Mouse (Mus musculus) right cerebral cortex, postnatal 14 days (tissue): ENCODE results near the gene Lrrc10b.

Experiments
- DNase-seq: peaks from one replicate; pipeline ENCODE4 v3.0.0; 2022

The Lrrc10b gene

DNA sequence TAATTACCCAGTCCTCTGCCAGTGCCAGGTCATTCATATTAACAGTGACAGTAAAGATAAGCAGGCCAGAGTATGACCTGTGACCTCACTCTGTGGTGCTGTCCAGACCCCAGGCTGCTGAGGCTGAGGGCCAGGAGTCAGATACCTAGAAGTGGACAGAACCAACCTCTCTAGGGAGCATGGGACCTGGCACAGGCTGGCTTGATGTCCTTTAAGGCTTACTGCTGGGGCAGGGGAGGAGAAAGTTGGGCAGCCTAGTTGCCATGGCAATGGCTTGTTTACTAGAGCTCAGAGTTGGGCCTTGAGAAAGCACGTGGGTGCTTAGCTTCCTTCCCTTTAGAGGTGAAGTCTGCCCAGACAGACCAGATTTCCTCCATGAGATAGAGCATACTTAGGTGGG, 20.5 kb downstream of the Lrrc10b start:
- no peak for DNase-seq

DNA sequence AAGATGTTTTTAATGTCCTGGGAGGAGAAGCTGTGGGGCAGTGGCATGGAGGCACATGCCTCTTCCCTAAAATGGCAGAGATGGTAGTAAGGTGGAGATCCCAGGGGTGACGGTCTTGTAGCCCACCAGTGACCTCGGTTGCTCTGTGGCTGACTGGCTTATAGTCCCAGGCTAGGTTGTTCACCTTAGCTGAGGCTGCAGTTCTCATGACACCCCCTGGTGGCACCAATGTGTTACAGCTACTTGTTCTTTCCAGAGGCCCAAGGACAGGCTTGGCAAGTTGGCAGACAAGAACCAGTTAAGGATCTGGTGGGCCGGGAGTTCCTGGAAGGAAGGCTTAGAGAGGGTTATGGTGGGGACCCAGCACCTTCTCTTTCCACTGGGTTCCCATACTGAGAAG, 21.4 kb downstream of the Lrrc10b start:
- DNase-seq: peak; percentile 66

DNA sequence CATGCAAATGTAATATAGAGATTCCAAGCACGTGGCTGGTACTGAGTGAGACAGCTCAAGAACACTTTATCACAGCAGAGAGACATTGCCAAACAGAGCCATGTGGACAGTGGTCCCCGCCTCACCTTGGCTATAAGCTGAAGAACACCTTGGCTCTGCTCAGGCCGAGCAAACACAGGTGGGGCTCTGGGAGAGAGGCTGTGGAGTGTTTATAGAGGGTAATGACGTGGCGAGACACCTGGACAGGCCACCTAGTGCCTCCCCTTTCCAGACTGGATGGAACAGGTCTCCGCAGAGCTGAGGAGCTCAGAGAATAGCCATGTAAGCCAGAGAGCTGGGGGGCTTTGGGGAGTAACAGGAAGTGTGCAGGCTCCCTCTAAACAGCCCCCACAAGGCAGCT, 22.3 kb downstream of the Lrrc10b start:
- no peak for DNase-seq

DNA sequence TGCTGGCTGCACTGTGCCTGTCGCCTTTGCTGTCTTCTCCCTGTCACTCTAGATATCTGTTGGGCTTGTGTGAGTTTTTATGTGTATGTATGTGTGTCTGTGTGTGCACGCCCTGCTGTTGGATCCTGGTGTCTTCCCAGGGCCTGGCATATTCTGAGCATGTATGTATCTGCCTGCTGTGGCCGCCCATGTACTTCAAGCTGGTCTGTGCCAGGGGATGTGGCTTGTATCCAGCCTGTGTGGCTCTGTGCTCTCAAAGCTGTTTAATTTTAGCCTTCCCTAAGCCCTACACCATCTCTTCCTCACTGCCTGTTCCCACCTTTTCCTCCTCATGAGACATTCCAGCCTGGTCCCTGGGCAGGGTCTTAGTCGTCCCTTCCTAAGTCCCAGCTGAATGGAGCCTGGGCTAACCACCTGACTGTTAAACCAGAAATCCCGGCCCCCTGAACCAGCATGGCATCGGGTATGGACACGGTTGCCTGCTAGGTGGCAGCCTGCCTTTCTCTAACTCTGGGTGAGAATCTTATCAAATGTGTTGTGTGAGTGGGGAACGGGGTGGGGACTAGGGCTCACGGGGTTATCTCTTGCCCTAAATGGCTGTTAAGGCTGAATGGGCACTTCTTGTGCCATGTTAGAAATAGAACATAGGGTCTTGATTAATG, 23.3 kb downstream of the Lrrc10b start:
- peak; percentile 59 for DNase-seq

DNA sequence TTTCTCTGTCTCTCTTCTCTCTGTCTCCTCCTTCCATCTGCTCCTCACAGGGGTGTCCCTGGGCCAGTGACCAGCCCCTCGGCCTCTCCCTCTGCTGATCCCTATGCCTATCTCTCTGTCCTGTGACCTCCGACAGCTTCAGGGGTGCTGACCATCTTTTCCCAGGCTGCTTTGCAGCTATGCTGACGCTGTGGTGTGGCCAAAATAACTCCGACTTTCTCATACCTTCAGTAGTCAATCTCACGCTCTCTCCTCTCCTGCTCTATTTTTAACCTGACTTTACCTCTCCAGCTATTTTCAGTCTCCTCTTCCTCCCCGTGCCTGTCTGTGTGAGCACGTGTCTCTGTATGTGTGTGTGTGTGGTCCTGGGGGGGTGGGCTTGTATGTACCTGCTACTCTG, 24.0 kb downstream of the Lrrc10b start:
- DNase-seq: no peak

DNA sequence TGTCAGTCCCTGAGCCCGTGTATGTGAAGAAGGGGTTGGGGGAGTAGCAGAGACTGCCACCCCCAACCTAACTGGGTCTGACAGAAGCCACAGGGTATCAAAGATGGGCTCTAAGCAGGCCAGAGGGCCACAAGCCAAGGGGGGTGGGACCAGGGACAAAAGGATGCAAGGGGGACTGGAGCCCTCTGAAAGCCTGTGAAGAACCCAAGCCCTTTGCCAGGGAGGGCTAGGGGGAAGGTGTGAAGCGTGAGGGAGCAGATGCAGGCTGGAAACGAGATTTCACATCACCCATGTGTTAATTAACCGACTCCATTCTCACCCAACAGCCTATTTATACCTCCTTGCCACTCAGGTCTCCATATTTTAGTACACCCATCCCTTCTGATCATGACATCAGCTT, 25.4 kb downstream of the Lrrc10b start:
- no peak for DNase-seq

DNA sequence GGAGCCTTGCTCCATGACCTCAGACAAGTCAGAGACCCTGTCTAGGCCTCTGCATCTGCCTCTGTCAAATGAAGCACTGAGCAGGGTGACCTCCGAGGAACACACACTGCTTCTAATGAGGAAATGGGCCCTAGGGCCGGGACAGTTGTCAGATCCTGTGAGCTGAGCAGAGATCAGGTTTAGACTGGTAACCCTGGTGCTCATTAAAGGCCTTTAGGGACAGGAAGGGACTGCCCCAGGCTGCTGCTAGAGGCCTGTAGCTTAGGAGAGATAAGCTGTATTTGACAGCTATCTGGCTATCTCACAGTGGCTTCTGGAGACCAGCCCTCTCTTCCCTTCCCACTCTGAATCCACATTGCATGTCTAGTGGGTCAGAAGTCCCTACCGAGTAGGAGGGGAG, 25.9 kb downstream of the Lrrc10b start:
- no peak for DNase-seq

DNA sequence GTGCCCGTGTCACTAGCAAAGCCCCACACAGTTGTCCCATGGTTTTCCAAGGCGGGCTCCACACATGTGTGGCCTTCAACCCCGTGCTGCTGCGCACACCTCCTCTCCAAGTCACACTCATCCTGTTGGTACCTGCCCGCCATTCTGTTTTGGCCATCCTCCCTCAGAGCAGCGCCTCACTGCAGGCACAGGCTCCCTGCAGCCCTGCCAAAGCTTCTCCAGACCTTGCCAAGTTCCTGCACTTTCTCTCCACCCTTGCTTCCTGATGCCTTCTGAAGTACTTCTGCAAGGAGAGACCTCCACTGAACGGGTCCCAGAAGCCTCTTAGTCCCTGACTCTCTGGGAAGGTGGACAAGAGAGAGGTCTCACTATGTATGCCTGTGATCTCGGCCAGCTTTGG, 27.9 kb downstream of the Lrrc10b start:
- no peak for DNase-seq

DNA sequence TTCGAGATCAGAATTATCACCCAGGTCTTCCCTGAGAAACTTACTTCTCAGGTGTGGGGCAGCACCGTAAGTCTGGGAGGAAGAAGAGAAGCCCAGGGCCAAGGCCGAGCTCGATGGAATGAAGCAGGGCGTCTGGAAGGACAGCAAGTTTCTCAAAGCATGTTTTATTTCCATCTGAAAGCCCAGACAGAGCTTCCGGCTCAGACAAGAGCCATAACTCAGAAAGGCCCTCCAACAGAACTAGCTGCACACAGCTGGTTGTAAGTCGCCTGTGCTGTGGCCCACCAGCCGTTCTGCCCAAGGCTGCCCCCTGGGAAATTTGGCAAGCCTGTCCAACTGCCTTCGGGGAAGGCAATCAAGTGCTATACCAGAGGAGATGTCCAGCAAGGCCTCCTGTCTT, 29.8 kb downstream of the Lrrc10b start:
- DNase-seq: no peak

DNA sequence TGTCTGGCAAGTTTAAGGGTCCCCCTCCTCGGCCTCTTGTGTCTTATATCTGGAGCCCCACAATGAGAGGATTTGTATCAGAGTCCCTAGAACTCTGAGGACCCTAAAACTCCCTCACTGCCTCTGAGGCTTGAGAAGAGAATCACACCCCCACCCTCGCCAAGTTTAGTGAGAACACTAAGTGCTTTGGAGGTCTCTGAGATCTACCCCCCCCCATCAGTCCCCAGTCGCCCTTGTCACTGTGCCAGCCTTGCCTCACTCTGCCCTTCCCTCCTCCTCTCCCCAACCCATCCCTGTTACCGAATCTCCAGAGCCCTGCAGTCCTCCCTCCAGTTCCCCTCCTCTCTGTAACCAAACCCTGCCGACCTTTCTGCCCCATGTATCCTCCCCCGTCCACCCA, 30.5 kb downstream of the Lrrc10b start:
- no peak for DNase-seq

DNA sequence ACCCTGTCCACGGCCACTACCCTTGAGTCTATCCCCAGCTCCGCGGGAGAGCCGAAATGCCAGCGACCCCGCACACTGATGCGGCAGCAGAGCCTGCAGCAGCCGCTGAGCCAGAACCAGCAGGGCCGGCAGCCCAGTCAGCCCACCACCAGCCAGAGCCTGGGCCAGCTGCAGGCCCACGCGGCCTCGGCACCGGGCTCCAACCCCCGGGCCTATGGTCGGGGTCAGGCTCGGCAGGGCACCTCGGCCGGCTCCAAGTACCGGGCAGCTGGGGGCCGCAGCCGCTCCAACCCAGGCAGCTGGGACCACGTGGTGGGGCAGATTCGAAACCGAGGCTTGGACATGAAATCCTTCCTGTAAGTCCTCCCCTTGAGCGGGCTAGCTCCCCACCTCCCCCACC, 31.0 kb downstream of the Lrrc10b start:
- no peak for DNase-seq

DNA sequence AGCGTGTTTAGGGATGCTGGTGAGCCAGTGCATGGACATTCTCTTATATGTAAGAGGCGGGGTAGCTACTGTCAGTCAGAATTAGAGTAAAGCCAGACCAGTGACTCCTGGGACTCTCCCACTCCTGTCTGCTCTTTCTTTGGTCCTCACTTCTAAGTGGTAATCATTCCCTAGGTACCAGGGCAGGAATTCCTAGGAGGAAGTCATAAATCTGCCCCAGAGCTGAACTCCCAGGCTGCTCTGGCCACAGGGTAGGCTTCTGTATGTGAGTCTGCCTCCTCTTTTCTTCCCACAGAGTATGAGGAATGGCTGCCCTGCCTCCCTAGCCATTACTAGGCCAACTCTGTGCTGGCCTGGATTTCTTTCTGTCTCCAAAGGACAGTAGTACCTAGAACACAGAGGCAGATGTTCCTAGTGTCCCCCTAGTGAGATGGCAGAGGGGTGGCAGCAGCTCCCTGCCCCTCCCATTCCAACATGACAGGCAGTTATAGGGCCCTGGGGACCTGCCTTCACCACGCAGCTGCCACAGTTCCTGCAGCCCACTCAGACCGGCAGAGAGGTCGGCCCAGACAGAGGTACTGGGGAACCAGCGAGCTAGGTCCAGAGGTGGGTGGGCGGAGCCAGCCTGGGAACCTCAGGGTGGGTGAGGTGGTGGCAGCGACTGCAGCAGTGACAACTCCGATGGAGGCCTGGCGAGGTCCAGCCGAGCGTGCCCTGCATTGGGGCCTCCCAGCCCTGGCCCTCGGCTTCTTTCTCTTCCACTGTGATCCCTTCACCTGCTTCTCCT, 31.6 kb downstream of the Lrrc10b start:
- no peak for DNase-seq

DNA sequence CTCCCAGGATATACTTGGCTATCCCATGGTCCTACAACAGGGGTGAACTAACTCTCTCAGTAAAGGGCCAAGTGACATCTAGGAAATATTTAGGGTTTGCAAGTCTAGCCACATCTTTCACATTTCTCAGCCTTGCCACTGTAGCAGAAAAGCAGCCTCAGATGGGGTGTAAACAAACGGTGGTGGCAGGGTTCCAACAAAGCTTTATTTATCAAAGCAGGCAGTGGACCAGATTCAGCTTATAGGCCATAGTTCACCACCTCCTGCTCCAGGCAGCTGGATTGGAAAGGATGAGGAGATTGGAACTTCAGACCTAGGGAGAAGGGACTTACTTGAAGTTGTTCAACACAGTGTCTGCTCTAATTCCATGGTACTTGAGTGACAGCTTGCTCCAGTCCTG, 32.5 kb downstream of the Lrrc10b start:
- DNase-seq: no peak

DNA sequence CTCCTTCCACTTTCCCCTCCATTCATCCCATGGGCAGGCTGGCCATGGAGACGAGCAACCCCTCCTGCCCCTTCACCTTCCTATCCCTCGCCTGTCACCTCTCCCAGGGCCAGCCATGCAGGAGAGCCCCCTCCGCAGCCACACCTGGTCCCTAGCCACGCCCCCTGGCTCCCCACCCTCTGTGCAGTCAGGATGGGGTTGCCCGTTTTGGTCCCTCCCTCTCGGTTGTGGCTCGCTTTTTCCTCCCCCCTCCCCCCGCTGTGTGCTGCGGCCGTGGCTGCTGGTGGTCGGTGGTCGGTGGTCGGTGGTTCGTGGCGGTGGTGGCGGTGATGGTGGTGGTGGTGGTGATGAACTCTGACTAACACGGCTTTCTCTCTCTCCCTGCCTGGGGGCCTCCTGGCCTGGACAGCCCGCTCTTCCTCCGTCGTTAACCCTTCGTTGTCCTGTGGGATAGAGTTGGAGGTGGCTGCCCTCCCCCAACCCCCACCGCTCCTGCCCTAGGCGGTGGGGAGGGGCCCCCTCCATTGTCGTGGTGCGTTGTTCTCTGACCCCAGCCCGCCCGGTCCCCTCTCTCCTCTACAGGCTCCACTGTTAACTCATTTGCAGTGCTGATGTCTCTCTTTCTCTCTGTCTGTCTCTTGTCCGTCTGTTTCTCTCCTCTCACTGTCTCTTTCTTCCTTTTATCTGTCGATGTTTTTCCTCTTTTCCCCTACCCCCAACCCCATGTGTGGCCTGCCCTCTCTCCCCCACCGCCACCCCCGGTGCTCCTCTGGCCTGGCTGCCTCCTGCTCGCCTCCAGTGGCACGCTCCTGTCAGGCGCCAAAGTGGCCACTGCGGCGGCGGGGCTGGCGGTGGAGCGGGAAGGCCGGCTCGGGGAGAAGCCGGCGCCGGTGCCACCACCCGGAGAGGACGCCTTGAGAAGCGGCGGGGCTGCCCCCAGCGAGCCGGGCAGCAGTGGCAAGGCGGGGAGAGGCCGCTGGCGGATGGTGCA, 35.0 kb downstream of the Lrrc10b start:
- no peak for DNase-seq

DNA sequence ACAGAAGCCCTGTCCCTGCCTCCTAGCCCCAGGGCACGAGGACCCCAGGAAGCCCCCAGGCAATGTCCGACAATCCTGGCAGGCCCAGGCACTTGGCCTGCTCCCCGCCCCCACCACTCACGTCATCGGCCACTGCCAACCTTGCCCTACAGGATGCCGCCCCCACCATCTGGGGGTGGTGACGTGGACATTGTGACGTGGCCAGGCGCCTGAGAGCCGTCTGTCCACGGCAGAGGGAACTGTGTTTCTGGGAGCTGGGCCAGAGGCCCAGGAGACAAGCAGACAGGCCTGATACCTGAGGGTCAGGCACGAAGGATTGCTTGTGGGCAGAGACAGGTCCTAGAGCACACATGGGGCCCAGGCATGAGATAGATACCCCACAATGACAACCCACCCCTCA, 39.8 kb downstream of the Lrrc10b start:
- DNase-seq: peak; percentile 44

DNA sequence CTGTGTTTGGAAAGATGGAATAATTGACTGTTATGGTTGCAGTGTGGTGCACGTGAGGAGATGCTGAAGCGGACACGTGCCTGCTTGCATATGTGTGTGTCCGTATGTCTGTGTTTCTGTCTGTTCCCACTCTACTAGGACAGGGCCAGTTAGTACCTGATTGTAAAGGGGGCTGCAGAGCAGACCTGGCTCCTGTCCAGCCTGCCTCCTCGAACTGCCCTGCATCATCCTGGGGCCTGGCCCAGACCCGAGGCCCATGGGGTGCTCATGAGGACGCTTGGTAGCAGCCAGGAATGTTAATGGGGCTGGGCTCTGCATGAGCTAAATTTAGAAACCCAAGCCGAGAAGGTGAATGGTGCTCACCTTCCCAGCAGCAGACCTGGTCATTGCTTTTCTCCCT, 40.4 kb downstream of the Lrrc10b start:
- DNase-seq: no peak

DNA sequence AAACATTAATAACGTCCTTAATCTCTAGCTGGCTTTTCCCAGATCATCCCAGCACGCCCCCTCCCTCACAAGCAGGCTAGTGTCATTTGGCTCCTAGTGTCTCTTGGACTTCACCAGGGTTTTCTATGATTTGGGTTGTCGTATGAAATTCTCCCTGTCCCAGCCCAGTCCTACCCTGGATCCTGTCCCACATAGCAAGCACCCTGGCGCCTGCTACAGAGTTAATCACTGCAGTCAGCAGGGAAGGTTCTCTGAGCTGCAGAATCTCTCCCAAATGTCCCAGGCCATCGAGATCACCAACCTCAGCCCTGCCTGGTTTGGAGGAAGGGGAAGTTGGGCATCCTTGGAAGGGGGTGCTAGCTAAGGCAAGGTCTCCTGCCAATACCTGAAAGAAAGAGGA, 41.8 kb downstream of the Lrrc10b start:
- DNase-seq: no peak

DNA sequence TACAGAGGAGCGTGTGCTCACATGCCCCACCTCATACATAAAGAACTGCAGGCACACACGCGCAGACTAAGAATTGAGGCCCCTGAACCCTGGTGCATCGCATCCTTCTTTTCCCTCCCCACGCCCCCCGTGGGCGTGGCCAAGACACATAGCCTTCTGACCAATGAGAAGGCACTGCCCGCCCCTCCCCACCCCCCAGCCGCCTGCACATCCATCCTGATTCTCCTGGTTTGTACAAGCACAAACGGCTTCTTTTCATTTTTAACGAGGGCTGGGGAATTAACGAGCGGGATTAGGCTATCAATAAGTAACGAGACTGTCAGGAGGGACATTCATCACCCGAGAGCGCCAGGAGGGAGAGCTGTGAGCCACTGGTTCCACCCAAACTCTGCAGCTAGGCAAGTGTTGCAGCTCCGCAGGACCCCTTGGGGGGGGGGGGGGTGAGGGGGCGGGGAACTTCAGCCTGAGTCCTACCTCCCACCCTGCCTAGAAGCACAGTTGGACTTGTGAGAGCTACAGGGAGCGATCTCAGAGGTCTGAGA, 43.5 kb downstream of the Lrrc10b start:
- no peak for DNase-seq
